Mouse (Mus musculus) naive thymus-derived CD4-positive, alpha-beta T cell, adult 2 months (primary cell): ENCODE measurements around the gene Gm20388.

Source experiments
- DNase-seq: peaks from one replicate; pipeline ENCODE4 v3.0.0-alpha.2; 2011; ENCODE audit warnings: low read depth

The Gm20388 gene

GRCm38 (mm10) chr8:122442781-122443180 lies 2532.1 kb downstream of the Gm20388 start:
- no peak for DNase-seq

GRCm38 (mm10) chr8:122443262-122444006 lies 2532.8 kb downstream of the Gm20388 start, which contains the start of gene Mvd:
Gene Mvd (minus strand): TSS chr8:122443422.
- peak; percentile 99 for DNase-seq

DNA sequence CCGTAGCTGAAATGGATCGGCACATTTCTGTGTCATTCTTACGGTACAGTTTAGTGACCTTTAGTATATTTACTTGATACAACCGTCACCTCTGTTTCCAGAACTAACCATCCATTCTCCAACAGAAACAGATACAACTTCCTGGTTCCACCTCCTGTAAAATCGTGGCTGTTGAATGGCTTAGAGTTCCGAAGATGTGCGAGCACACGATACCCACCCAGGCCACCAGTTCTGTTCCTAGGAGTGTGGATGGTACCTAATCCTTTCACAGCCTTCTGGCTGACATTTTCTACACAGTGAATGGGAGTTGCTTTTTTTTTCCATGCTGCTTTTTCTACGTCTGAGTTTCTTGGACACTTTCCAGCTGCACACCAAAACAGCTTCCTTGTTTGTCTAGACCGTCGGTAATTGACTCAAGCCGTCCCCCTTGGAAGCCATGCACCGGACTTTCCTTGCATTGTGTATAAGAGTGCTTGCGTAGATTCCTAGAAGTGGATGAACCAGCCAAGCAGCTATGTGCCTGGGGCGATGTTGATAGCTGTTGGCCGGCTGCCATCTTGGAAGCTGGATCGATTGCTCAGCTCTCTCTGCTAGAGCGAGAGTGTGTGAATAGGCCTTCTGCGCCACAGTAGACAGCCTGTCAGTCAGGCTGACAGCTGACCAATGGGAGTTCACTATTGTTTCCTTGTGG lies 2533.6 kb downstream of the Gm20388 start:
- peak; percentile 85 for DNase-seq

GRCm38 (mm10) chr8:122445203-122445602 lies 2534.6 kb downstream of the Gm20388 start:
- DNase-seq, result no peak

GRCm38 (mm10) chr8:122451161-122451703 lies 2540.6 kb downstream of the Gm20388 start:
- no peak for DNase-seq

GRCm38 (mm10) chr8:122452154-122452553 lies 2541.5 kb downstream of the Gm20388 start:
- DNase-seq, result no peak

DNA sequence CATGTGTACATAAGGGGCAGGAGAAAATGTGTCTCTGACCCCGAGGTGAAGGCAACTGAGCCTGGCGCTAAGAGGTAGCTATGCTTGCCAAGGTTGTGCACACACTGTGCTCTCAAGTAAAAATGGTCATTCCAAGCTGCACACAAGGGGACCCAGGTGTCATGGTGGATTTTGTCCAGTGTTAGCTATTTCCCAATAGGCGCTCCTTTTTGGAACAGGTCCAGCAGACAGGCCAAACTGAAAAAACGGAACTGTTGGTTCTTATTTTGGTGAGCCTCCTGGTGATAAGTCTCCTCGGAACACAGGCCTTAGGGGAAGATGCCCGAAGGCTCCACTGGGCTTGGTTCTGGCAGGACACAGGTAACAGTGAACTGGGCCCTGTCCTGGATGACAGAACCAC lies 2543.8 kb downstream of the Gm20388 start:
- DNase-seq, result no peak

- DNase-seq, result no peak
Observed at GRCm38 (mm10) chr8:122457171-122457570, 2546.5 kb downstream of the Gm20388 start.

GRCm38 (mm10) chr8:122459218-122459900 lies 2548.7 kb downstream of the Gm20388 start:
- peak; percentile 66 for DNase-seq

- DNase-seq, result peak; percentile 56
Observed at GRCm38 (mm10) chr8:122459990-122460389, 2549.3 kb downstream of the Gm20388 start.

DNA sequence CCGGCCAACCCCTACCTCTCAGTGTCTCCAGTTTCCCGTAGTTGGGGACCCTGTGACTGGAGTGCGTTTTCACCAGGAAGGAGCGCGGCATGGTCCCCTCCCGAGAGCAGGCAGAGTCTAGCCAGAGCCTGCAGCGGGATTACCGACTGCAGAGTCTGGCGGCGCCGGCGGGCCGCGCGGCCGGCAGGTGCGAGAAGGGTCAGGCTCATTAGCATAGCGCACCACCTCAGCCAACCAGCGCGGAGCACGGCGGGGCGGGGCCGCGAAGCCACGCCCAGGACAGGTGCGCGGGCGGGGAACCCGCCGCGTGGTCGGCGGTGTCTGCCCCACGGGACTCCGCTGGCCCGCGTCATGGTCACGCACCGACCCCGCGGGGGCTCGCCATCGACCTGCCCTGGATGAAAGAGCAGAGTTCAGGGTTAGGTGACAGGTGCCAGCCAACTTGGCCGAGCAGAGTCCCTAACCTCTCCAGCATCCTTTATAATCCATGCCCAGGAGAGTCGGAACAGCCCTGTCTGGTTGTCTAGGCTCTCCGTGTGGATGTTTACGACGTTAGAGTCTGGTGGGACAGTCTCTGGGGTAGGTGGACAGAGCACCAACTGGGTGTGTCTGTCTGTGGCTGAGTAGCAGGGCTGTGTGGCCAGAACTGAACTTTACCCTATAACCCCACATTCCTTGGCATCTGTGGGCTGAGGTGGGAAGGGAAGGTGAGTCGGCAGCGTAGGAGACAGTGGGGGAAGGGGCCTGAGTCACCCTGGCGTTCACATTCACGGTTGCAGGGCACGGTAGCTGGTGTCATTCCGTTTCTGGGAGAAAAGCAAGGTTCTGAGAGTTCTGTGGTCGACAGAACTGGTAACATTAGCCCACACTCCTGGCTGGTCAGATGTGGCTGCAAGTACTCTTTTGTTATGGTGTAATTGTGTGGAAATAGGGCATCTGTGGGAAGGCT lies 2550.2 kb downstream of the Gm20388 start, which contains the start of gene Snai3:
Gene Snai3 (minus strand): TSS at position 210 of the 949 bp plus-strand sequence.
- DNase-seq, result peak; percentile 70

GRCm38 (mm10) chr8:122461473-122462148 lies 2551.0 kb downstream of the Gm20388 start:
- peak; percentile 33 for DNase-seq

DNA sequence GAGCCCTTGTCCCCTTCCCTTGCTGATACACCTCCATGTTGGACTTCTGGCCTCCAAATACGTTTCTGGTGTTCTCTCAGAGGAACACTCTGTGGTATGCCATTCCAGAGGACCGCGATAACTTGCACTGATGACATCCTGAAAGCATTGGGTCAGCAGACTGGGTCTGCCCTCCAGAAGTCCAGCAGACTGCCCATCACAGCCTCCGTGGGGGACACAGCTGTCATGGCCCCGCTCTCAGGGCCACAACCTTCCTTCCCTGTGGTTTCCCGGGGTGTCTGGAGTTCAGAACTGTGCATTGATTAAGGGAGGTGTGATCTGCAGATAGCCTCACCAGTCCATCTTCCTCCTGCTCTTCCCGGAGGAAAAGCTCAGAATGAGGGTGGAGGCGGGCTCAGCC lies 2551.9 kb downstream of the Gm20388 start:
- no peak for DNase-seq

- peak; percentile 64 for DNase-seq
Observed at GRCm38 (mm10) chr8:122463651-122464640, 2553.3 kb downstream of the Gm20388 start.

- no peak for DNase-seq
Observed at GRCm38 (mm10) chr8:122464985-122465384, 2554.3 kb downstream of the Gm20388 start.

DNA sequence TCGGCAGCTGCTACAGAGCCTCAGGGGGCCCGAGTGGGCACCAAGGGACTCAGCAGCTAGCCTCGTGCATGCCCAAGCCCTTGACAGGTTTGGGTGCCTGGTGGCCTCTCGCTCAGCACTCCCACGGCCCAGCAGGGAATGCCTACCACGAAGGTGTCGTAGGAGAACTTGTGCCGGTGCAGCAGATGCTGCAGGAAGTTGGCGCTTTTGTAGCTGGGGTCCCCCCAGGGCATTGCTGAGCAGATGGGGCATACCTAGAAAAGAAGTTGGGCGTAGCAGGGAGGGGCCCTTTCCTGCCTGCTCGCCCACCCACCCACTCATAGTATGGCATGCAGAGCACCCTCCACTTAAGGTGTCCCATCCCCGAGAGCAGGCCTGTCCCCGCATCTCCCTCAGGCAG lies 2557.2 kb downstream of the Gm20388 start:
- no peak for DNase-seq

DNA sequence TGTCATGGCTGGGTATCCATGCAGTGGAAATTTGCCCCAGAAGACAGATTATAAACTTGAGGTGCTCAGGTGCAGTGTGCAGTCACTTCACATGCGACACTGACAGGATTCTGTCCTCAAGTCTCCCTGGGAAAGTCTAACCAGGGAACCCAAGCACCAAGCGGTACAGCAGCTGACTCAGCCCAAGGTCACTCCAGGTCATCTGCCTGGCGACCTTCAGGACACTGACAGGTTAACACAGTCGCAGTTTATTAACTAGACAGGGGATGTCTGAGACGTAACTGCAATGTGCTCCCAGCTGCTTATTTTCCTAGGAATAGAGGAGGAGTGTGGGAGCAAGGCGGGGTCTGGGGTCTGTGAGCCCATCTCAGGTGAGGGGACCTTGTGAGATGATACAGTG lies 2558.8 kb downstream of the Gm20388 start:
- DNase-seq, result no peak

DNA sequence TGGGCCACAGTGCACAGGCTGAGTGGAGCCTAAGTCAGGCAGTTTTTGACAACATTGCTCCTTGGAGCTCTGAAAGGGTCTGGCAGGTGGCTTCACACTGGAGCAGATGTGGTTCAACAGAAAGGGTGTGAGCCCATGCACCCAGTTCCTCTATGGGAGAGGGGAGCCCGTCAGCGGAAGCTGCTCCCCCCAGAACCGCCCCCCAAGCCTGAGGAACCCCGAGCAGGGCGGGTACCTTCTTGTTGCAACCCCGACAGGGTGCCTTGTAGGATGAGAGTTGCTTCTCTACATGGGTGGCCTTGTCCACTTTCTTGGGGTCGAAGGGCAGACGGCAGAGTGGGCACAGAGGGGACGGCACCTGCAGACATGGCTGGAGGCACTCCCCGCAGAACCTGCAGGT lies 2559.3 kb downstream of the Gm20388 start:
- no peak for DNase-seq

- DNase-seq, result peak; percentile 39
Observed at GRCm38 (mm10) chr8:122470691-122471090, 2560.1 kb downstream of the Gm20388 start.
